Mouse (Mus musculus) intestine, embryonic 14.5 days (tissue): Measurements from ENCODE around the gene Cnnm1. TPM values are rescaled to one million over a fixed set of nuclear protein-coding genes. Genes with fewer than 3 reads are reported as not detected.
"Not testable (repeated sequence)": the region's sequence is repeated elsewhere in the genome, so short reads cannot be mapped to it uniquely, and the experiment has no call there.

Source experiments
- ATAC-seq: fragments of 200-750 bp; cut with Nextera tagmentation; replicated peaks from 2 replicates; pipeline ENCODE4 v1.8.0; 2017; ENCODE audit warnings: low read depth, moderate number of reproducible peaks, moderate TSS enrichment, moderate library complexity; ENCODE audit not compliant: low FRiP score, low TSS enrichment
- DNase-seq: peaks from one replicate; pipeline ENCODE4 v3.0.0-alpha.2; 2018; ENCODE audit warnings: low spot score
- H3K27ac ChIP-seq: fragments of 300-500 bp; sonication (generic); 2 replicates; pipeline ENCODE4 v1.5.1; 2014; ENCODE audit warnings: low read depth, mild to moderate bottlenecking, control low read depth
- H3K27me3 ChIP-seq: fragments of 300-500 bp; sonication (generic); replicated peaks from 2 replicates; pipeline ENCODE4 v1.6.1; 2014; ENCODE audit warnings: low read length, control low read depth; ENCODE audit not compliant: control insufficient read depth, insufficient read depth
- H3K36me3 ChIP-seq: fragments of 300-500 bp; sonication (generic); 2 replicates; pipeline ENCODE4 v1.6.1; 2014; ENCODE audit warnings: low read length, control low read depth; ENCODE audit not compliant: control insufficient read depth, insufficient read depth
- H3K4me1 ChIP-seq: fragments of 300-500 bp; sonication (generic); replicated peaks from 2 replicates; pipeline ENCODE4 v1.6.1; 2014; ENCODE audit warnings: low read length, control low read depth, mixed read lengths; ENCODE audit not compliant: control insufficient read depth, insufficient read depth
- H3K4me2 ChIP-seq: fragments of 300-500 bp; sonication (generic); 2 replicates; pipeline ENCODE4 v1.6.1; 2014; ENCODE audit warnings: low read length
- H3K4me3 ChIP-seq: fragments of 300-500 bp; sonication (generic); 2 replicates; pipeline ENCODE4 v1.5.1; 2014; ENCODE audit warnings: low read depth, low read length, control low read depth, mixed read lengths
- H3K9ac ChIP-seq: fragments of 300-500 bp; sonication (generic); 2 replicates; pipeline ENCODE4 v1.6.1; 2014; ENCODE audit warnings: mild to moderate bottlenecking, low read length
- H3K9me3 ChIP-seq: fragments of 300-500 bp; sonication (generic); 2 replicates; pipeline ENCODE4 v1.6.1; 2016; ENCODE audit warnings: low read length, control low read depth; ENCODE audit not compliant: control insufficient read depth
- WGBS: fragments of 180-500 bp; shearing (Covaris S2); extraction: QIAGEN DNeasy Blood & Tissue Kit; methylation state at CpG from one replicate; pipeline ENCODE4 v1.1.7; 2014; 5-methylcytosine and 5-hydroxymethylcytosine counted together
- polyA plus RNA-seq: library from polyadenylated mRNA; unstranded; fragments of >200 nt; fragmentation: Nextera tagmentation; extraction: Ambion mirVana; gene quantifications from 2 replicates; pipeline ENCODE4 v1.2.1, GENCODE M21; 2014

The Cnnm1 gene
- polyA plus RNA-seq, 1 experiment from 2014 or later = 0.45 TPM

DNA sequence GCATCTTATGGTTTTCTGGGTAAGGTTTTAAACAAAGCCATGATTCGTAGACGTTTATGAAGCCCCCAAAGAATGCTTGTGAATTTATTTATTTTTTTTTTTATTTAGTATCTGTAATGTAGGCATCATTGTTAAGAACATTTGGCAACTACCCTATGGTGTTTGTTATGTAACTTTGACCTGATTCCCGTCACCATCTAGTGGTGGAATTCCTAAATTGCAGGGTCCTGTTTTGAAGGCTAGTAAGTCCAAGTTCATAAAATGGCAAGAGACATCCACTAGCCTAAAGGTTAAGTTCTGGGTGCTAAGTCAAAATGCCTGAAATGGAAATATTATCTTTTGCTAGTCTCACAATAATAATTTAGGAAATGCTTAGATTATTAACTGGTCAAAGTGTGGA lies 47.2 kb downstream of the Cnnm1 start:
- no peak overlapping the region for H3K9ac ChIP-seq
- no peak overlapping the region for H3K27ac ChIP-seq
- DNase-seq (no peak), ATAC-seq (no peak)
- no peaks in the 10 kb centered on the region for H3K27me3 ChIP-seq
- no peak overlapping the region for H3K4me3 ChIP-seq
- H3K36me3 ChIP-seq = no peaks in the 10 kb centered on the region
- H3K4me2 ChIP-seq = no peak overlapping the region
- H3K9me3 ChIP-seq = no peaks in the 10 kb centered on the region
- WGBS = 34% methylated on average over 3 of the region's 3 CpGs
- no peaks in the 10 kb centered on the region for H3K4me1 ChIP-seq

DNA sequence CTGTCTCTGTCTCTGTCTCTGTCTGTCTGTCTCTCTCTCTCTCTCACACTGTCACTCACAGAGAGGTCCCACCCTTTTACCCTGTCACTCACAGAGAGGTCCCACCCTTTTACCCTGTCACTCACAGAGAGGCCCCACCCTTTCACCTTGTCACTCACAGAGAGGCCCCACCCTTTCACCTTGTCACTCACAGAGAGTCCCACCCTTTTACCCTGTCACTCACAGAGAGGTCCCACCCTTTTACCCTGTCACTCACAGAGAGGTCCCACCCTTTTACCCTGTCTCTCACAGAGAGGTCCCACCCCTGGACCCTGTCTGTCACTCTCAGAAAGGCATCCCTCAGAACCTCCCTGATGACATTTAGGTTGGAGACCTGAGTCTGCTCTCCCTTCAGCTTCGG lies 53.1 kb downstream of the Cnnm1 start:
- not testable (repeated sequence) for H3K4me3 ChIP-seq, H3K4me1 ChIP-seq, H3K27me3 ChIP-seq, DNase-seq, H3K9me3 ChIP-seq, ATAC-seq, H3K36me3 ChIP-seq, H3K27ac ChIP-seq, H3K9ac ChIP-seq, H3K4me2 ChIP-seq
- WGBS = 64% methylated on average over 1 of the region's 1 CpGs

DNA sequence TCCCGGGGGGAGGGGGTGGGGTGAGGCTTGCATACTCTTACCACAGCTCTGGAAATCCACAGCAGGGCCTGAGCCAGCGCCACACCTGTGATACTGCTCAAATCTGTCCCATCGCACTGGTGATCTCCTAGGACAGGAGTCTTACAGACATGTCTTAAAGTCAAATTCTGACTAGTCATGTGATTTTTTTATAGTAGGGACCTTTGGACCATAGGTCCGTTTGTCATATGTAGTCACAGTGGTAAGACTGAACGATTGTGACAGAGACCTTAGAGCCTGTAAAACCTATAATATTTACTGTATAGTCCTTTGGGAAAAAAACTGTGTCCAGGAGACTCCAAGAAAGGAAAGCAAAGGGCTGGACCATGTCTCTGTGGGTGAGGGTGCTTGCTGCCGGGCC lies 53.6 kb downstream of the Cnnm1 start:
- Histone ChIP-seq H3K27me3 (no peaks in the 10 kb centered on the region), H3K36me3 (peaks cover 4% of the 10 kb centered on the region; the same call in 1 of the 2 replicates), H3K9ac (no peak overlapping the region), H3K9me3 (no peaks in the 10 kb centered on the region), H3K4me2 (no peak overlapping the region), H3K4me1 (no peaks in the 10 kb centered on the region), H3K27ac (no peak overlapping the region), H3K4me3 (no peak overlapping the region)
- WGBS = 76% methylated on average over 6 of the region's 6 CpGs
- ATAC-seq (no peak), DNase-seq (no peak)

DNA sequence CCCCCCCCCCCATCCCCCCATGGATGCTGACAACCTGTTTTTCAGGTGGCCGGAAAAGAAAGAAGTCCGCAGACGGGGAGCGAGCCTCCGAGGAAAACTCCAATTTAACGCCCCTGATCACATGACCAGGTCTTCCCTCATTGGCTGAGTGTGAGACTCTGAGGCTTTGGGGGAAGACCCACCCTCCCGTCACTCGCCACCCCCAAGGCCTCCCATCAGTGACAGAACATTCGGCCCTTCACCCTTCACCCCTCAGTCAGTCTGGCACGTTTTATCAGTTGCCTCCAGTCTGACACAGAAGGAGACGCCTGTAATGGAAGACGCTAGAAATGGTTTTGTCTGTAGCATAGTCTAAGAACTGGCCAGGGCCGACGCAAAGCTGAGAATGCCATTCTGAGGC lies 54.7 kb downstream of the Cnnm1 start:
- no peaks in the 10 kb centered on the region for H3K4me1 ChIP-seq
- no peaks in the 10 kb centered on the region for H3K27me3 ChIP-seq
- peak overlapping the region; percentile 22 for H3K4me3 ChIP-seq
- DNase-seq (peak; percentile 57), ATAC-seq (0 out of 2 replicates have a peak, but pooled peaks have one; percentile 34)
- WGBS = 14% methylated on average over 14 of the region's 14 CpGs
- H3K4me2 ChIP-seq = peak overlapping the region; percentile 48
- H3K36me3 ChIP-seq = peaks cover 14% of the 10 kb centered on the region
- H3K9me3 ChIP-seq = no peaks in the 10 kb centered on the region
- H3K9ac ChIP-seq = no peak overlapping the region
- H3K27ac ChIP-seq = no peak overlapping the region

DNA sequence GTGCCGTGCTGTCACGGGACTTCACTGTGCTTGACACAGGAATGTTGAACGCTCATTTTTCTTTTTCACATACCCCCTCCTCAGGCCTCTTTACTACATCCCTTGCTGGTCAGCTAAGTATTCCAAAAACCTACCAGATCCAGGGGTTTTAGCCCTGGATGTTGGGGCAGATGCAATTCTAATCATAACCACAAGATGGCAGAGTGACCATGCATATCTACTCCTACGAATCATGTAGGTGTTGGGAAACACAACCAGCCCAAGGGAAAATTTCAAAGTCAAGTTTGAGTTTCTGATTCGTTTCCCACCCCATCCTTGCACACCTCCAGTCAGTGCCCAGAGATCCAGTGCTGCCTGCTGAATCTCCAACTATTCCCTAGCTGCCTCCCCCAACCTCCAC lies 55.6 kb downstream of the Cnnm1 start:
- H3K4me2 ChIP-seq = no peak overlapping the region
- H3K27ac ChIP-seq = no peak overlapping the region
- 20% methylated on average over 5 of the region's 5 CpGs for WGBS
- ATAC-seq (peak; percentile 32; the same call in 1 of the 2 replicates), DNase-seq (peak; percentile 78)
- no peak overlapping the region for H3K9ac ChIP-seq
- H3K4me1 ChIP-seq = no peaks in the 10 kb centered on the region
- H3K4me3 ChIP-seq = no peak overlapping the region
- peaks cover 23% of the 10 kb centered on the region for H3K36me3 ChIP-seq
- H3K9me3 ChIP-seq = no peaks in the 10 kb centered on the region
- no peaks in the 10 kb centered on the region for H3K27me3 ChIP-seq

DNA sequence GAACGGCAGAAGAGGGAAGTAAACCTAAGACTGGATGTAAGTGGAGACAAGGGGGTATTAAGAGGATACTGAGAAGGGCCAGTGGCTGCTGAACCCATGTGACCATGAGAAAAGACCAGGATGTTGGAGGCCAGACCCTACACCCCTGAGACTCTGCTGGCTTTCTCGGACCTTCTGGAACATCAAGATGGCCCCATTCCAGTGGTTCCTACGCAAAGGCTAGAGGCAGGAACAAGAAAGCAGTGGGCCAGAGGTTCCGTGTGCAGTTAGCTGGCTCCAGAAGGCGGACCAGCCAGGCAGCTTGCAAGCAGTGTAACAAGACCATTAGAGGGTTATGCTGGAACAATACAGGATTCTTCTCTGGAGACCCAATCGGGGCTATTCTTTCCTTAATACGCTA lies 57.2 kb downstream of the Cnnm1 start:
- no peak for DNase-seq
- no peaks in the 10 kb centered on the region for H3K4me1 ChIP-seq
- 84% methylated on average over 7 of the region's 7 CpGs for WGBS
- no peak overlapping the region for H3K4me2 ChIP-seq
- H3K27ac ChIP-seq = no peak overlapping the region
- ATAC-seq = no peak
- no peaks in the 10 kb centered on the region for H3K9me3 ChIP-seq
- no peaks in the 10 kb centered on the region for H3K27me3 ChIP-seq
- no peak overlapping the region for H3K9ac ChIP-seq
- no peak overlapping the region for H3K4me3 ChIP-seq
- peaks cover 35% of the 10 kb centered on the region for H3K36me3 ChIP-seq

DNA sequence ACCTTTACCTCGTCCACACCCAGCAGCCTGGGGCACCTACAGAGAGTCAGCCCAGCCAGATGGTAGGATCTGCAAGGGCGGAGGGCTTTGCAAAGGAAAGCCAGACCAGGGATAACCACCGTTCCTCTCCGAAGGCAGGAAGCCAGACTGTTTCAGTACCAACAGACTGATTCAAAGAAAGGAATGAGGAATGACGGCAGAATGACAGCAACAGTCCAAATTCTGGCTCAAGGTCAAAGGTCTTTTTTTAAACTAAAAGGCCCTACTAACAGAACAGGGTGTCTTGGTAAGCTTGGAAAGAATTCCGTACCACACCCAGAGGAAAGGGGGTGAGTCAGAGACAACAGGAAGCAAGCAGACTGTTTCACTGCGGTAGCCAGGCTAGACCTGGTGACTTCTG lies 58.6 kb downstream of the Cnnm1 start:
- no peak for ATAC-seq
- H3K27ac ChIP-seq = no peak overlapping the region
- WGBS = 89% methylated on average over 7 of the region's 7 CpGs

DNA sequence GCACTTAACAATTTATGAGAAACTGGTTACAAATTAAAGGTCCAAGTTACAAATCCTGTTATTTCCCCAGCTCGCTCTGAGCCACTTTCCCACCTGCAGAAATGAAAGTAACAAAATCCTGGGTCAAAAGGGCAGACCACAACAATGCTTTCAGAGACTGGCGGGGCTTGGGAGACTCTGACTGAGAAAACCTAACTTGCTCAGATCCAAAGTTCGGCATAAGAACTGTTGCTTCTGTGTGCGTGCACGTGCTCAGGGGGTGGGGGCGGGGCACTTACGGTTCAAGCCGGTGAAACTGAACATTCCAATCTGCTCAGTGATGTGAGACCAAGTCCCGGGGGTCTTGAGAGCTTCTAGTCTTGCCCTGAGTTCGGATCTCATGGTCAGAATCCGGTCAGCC lies 62.4 kb downstream of the Cnnm1 start:
- Histone ChIP-seq H3K9me3 (no peaks in the 10 kb centered on the region), H3K27ac (no peak overlapping the region), H3K9ac (no peak overlapping the region), H3K4me2 (no peak overlapping the region), H3K36me3 (peaks cover 82% of the 10 kb centered on the region), H3K4me1 (no peaks in the 10 kb centered on the region), H3K27me3 (no peaks in the 10 kb centered on the region), H3K4me3 (no peak overlapping the region)
- no peak for DNase-seq
- WGBS = 86% methylated on average over 11 of the region's 11 CpGs
- no peak for ATAC-seq

More for the DNA sequence above, 58.6 kb downstream of the Cnnm1 start:
- Histone ChIP-seq H3K9ac (no peak overlapping the region), H3K4me1 (no peaks in the 10 kb centered on the region), H3K36me3 (peaks cover 47% of the 10 kb centered on the region), H3K9me3 (no peaks in the 10 kb centered on the region), H3K27me3 (no peaks in the 10 kb centered on the region), H3K4me3 (no peak overlapping the region), H3K4me2 (no peak overlapping the region)
- DNase-seq = no peak

DNA sequence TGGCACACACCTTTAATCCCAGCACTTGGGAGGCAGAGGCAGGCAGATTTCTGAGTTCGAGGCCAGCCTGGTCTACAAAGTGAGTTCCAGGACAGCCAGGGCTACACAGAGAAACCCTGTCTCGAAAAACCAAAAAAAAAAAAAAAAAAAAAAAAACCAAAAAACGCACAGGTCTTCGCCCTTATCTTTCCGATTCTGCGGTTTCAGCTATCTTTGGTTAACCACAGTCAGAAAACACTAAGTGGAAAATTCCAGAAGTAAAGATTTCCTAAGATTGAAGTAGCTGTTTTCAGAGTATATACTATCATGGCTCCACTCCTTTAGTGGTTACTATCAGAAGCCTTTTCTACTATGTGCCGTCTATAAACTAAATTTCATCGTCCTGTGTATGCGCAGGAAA lies 63.4 kb downstream of the Cnnm1 start:
- DNase-seq, H3K9ac ChIP-seq, H3K4me3 ChIP-seq, ATAC-seq, H3K27me3 ChIP-seq, H3K27ac ChIP-seq, H3K9me3 ChIP-seq, H3K4me1 ChIP-seq, H3K4me2 ChIP-seq: not testable (repeated sequence)
- peaks cover 83% of the 10 kb centered on the region for H3K36me3 ChIP-seq
- WGBS = 94% methylated on average over 8 of the region's 9 CpGs
